Mouse (Mus musculus): ENCODE results near the gene Ctnnbip1. TPM values are rescaled to one million over a fixed set of nuclear protein-coding genes. Genes with fewer than 3 reads are reported as not detected.

Ctnnbip1 gene
- total RNA-seq, 1 experiment from 2014 or later: 6.5 TPM

DNA sequence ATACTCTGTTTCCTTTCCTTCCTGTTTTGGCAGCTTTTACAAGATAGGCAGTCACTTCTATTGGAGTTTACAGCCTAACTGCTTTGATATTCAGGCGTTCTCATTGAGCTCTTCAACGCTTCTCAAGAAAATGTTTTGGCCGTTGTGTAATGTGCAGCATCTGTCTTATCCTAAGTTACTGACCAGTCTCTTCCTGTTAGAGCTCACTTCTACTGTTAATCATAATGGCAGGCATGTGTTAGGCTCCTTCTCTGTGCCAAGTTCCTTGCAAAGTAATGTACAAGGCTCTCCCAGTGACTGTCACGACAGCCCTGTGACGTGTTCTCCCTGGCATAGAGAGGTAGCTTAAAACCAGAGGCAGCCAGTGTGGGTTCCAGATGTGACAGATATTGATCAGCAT, 33.7 kb downstream of the Ctnnbip1 start:
- ATAC-seq (replicated peaks; ENCODE audit: insufficient number of reproducible peaks, low FRiP score, low TSS enrichment, poor library complexity, severe bottlenecking): no peak

DNA sequence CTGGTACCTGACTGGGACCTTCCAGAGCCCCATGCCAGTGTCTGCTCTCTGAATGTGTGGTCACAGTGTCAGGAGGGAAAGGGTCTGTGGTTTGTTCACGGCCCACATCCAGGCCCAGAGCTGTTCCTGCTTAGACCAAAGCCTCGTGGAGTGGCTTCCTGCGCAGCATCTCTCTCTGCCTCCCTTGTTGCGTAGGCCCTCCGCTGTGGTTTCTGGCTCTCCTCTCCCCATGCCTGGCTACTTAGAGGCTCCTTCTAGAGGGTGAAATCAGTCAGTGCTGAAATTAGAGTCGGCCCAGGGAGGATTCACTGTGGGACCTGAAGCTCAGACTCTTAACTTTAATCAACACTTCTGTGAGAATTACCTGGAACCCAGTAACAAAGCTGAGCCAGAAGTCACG, 35.8 kb downstream of the Ctnnbip1 start:
- no peak for ATAC-seq (replicated peaks; ENCODE audit: insufficient number of reproducible peaks, low FRiP score, low TSS enrichment, poor library complexity, severe bottlenecking)

DNA sequence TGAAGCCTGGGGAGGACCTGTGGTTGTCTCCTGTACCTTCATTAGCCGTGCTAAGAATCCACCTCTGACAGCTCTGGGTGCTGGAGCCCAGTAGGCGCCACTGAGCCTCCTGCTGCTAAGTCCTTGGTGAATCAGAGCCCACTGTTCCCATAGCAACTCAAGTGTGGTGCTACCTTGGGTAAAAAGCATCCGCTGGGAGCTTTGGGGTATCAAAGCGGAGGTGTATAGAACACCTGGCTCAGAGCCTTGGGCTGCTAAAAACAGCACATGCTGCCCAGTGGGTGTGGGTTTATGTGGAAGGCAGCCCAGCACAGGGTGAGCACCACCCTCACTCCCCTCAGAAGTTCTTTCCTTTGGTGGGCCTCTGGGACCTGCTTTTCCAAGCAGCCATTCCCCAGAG, 38.1 kb downstream of the Ctnnbip1 start:
- no peak for ATAC-seq (replicated peaks; ENCODE audit: insufficient number of reproducible peaks, low FRiP score, low TSS enrichment, poor library complexity, severe bottlenecking)

DNA sequence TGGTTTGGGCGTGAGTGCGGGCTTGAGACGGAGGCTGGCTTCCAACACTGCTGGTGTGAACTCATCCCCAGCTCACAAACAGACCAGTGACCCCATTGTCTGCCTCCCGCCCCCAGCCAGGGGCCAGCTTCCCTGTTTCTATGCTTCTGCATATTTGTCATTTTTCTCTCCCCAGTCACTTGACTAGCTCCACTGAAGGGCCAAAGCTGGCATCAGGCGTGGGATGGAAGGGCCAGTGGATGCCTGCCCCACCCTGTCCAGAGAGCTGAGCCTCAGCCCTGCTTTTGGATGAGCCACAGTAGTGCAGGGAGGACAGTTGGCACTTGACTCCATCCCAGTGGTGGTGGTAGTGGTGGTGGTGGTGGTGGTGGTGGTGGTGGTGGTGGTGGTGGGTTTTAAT, 39.9 kb downstream of the Ctnnbip1 start:
- ATAC-seq (replicated peaks; ENCODE audit: insufficient number of reproducible peaks, low FRiP score, low TSS enrichment, poor library complexity, severe bottlenecking): no peak

DNA sequence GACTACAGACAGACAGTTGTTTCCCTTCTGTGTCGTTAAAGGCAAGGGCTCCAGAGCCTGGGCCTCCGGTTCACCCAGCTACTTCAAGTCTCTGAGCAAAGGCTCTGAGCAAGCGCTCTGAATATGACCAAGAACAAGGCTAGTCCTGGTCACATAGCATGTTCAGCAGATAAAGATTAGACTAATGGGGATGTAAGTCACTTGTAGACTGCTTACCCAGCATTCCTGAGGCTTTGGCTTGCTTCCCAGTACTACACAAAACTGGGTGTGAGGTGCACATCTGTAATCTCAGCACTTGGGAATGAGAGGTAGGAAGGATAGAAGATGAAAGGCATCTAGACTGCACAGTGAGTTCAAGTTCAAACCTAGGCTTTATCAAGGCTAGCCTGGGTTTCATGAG, 40.4 kb downstream of the Ctnnbip1 start:
- no peak for ATAC-seq (replicated peaks; ENCODE audit: insufficient number of reproducible peaks, low FRiP score, low TSS enrichment, poor library complexity, severe bottlenecking)

DNA sequence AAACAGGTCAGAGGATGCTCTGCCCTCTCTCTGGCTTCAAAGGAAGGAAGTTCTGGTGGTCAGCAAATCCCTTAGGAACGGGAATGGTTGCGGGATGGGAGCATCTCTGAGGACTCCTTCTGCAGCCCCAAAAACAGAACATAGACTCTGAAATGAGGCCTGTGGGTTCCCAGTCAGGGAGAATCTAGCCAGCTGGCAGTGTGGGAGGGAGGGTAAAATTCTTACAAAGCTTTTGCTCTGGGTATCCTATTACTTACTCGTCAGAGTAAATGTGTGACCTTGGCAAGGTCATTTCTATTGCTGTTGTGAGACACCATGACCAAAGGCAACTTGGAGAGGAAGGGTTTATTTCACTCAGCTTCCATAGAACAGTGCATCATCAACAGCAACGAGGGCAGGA, 43.4 kb downstream of the Ctnnbip1 start:
- no peak for ATAC-seq (replicated peaks; ENCODE audit: insufficient number of reproducible peaks, low FRiP score, low TSS enrichment, poor library complexity, severe bottlenecking)

DNA sequence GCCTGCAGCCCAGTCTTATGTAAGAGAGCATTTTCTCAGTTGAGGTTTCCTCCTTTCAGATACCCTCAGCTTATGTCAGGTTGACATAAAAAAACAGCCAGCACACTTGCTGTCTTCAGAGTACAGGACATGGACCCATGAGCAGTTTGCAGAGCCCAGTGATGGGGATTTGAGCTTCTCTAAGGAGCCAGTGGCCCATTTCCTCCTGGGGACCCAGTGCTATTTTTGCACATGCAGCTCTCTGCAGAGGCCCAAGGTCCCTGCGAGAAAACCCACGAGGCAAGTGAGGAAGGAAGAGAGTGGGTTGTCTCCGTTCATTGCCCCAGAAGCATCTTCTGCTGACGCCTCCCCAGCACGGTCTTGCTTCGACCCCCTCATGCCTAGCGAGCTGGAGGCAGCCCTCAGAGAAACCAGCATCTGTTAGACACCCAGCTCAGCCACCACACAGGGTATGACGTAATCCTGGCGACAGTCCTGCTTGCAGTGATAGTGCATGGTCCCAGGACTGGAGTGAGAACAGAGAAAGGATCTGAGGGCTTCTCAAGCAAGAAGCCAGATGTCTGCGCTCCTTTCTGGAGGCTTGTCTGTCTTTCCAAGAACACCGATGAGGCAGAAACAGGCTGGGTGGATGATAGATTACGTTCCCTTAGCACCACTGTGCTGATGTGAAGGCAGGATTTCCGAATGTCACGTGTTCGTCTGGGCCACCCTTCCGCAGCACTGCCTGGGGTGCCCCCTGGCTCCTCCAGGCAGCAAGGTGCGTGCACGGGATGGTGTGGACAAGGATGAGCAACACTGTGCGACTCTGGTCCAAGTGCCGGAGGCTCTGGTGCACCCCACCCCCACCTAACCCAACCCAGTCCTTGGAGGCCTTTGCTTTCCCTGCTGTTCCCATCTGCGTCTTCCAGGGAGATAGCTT, 44.2 kb downstream of the Ctnnbip1 start:
- ATAC-seq (replicated peaks; ENCODE audit: insufficient number of reproducible peaks, low FRiP score, low TSS enrichment, poor library complexity, severe bottlenecking): no peak

DNA sequence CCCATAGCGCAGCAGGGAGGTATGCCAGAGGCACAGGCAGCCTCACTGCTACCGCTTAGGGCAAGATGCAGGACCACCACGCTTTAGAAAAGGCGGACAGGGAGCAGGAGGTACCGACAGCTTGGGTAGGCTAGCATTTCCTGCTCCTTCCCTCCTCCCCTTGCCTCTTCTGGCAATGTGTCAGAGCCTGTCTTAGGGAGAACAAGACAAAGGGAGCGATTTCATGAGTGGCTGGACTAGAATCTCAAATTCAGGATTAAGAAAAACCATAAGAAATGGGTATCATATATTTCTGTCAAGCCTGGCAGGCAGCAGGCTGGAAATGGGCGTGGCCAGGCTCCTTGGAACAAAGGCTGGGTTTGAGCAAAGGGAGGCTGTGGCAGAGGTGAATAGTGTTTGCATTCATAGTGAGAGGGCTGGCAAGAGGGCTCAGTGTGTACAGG, 44.9 kb downstream of the Ctnnbip1 start:
- ATAC-seq (replicated peaks; ENCODE audit: insufficient number of reproducible peaks, low FRiP score, low TSS enrichment, poor library complexity, severe bottlenecking): no peak

DNA sequence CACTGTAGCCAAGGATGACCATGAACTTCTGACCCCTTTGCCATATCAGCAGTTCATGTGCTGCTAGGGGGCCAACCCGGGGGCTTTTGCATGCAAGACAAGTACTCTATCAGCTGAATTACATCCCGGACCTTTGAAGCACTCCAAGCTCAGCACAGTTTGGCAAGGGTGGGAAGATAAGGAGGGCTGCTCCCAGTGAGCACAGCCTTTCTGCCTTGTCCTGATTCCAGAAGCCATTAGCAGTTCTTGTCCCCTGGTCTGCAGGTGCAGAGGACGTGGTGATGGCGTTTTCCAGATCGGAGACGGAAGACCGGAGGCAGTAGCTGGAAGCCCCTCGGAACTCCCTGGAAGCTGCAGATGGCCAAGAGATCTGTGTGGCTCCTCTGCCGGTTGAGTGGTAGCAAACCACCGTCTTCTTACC, 45.9 kb downstream of the Ctnnbip1 start:
- no peak for ATAC-seq (replicated peaks; ENCODE audit: insufficient number of reproducible peaks, low FRiP score, low TSS enrichment, poor library complexity, severe bottlenecking)

DNA sequence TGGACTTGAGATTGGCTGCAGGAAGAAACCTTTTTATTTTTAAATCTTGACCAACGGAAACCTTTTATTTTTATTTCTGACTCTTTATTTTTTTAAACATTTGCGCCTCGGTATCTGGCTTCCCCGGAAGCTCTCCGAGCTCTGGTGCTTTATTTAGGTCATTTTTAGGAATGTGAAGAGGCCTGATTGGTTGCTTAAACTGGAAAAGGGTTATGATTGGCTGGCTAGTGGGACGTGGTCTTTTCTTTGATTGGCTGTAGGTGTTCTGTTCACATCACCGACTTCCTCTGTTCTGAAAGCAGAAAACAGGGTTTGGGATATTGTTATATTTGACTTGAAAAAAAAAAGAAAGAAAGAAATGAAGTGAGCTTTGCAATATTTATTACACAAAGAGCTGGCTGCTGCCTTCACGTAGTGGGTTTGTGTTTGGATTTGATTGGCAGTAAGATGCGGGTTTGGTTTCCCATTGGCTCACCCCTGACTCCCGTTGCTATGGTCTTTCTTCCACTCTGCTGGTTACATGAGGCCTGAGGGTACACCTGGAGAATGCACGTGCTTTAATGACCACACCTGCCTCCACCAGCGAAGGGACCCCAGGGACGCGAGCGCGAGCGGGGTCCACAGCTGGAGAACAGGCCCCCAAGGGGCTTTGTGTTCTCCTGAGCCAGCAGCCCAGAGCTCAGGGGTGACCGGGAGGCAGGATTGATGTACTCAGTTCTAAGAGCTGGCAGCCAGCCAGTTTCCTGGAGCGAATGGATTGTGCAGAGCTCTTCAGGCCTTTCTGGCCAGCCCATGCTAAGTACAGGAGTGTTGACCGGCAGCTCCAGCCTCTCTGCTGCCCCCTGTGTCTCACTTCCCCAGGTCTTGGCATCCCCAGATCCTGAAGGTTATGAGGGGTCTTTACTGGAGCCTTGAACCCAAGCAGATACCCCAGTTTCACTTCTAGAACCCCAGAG, 46.7 kb downstream of the Ctnnbip1 start:
- no peak for ATAC-seq (replicated peaks; ENCODE audit: insufficient number of reproducible peaks, low FRiP score, low TSS enrichment, poor library complexity, severe bottlenecking)

DNA sequence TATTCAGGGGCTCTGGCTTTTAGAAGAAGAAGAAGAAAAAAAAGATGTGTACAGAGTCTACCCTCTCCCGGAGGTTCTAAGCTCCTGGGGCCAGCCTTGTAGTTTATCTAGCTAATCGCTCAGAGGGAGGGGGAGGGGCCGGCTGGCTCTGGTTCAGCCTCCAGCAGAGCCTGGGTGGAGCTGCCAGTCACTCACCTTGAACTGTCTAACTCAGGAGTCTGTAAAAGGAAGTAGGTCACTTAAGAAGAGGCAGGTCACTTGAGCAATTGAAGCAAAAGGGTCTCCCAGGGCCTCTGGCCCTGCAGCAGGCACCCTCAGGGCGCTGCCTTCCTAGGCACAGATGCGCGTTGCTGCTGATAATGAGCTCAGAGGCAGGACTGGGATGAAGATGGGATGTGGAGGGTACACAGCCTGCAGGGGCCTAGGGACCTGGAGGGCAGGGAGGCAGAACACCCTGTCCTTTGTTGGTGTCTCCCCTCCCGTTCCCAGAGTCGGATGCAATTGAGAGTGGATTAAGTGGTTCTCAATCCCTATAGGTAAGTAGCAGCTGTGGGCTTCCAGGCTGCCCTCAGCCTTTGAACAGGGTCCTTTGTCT, 49.5 kb downstream of the Ctnnbip1 start:
- ATAC-seq (replicated peaks; ENCODE audit: insufficient number of reproducible peaks, low FRiP score, low TSS enrichment, poor library complexity, severe bottlenecking): no peak

DNA sequence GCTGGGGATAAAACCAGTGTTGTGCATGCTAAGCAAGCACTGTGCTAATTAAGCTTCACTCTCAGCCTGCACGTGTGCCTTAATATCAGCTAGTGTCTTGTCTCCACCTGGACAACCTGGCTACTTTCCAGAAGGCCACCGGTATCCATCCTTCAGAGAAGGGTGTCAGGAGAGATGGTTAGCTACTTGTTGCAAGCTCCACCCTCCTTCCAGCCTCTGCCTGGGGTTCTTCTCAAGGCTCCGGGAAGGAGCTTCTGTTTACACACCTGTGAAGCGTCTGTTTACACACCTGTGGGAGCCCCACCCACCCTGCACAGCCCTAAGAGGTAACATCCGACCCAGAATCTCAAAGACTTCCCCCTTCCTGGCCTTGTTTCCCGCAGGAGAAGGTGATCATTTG, 50.6 kb downstream of the Ctnnbip1 start:
- no peak for ATAC-seq (replicated peaks; ENCODE audit: insufficient number of reproducible peaks, low FRiP score, low TSS enrichment, poor library complexity, severe bottlenecking)

DNA sequence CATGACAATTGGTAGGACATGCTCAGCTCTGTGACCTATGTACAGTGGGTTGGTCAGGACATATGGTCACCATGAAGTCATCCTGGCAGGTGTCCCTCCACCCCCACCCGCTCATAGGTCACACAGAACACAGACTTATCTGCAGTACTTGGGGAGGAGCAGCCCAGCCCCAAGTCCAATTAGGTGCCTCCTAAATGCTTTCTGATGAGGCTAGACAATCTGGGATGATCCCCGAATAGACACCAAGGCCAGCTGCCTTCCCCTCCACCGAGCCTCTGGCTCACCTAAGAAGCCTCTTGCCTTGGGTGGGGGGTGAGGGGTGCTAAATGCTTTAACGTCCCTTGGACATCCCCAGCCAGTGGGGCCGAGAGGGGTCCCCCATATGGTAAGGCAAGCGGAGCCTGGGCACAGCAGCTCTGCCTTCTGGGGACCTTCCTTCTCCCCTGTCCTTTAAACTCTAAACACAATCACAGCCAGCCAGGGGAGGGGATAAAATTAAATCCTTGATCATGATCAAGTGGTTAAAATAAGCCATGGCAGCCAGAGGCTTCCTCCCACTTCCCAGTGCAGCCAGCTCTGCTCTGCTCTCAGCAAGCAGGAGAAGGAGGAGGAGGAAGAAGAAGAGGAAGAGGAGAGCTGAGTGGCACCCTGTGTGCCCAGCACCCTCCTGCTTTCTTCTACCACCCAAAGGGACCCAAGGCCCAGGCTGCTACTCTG, 51.9 kb downstream of the Ctnnbip1 start:
- ATAC-seq (replicated peaks; ENCODE audit: insufficient number of reproducible peaks, low FRiP score, low TSS enrichment, poor library complexity, severe bottlenecking): no peak

DNA sequence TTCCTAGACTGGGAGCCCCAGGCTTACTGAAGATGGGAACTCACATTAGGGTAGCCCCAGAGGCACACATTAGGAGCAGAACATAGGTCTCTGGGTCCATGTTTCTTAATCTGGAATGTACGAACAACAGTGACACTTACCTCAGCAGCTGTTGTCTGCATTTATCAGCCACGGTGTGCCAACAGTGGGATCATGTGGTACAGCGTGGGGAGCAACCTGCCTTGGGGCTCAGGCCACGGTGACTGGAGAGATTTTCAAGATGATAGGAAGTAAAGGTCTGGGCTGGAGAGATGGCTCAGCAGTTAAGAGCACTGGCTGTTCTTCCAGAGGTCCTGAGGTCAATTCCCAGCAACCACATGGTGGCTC, 52.4 kb downstream of the Ctnnbip1 start:
- no peak for ATAC-seq (replicated peaks; ENCODE audit: insufficient number of reproducible peaks, low FRiP score, low TSS enrichment, poor library complexity, severe bottlenecking)

DNA sequence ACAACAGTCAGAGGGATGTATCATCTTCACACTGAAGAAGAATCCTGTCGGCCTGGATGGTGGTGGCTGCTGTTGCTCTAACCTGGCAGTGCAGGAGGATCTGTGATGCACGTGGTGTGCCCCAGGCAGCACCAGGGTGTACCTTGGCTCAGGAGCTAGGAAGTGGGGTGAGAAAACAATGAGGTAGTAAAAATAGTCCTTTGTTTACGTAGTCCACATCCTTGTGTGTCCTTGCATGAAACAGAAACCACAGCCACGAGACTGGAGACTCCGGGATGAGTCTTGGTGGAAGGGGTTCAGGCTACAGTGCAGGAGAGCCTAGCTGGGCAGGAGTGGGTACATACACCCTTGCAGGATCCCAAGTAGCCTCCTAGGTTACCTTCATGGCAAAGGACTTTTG, 53.2 kb downstream of the Ctnnbip1 start:
- ATAC-seq (replicated peaks; ENCODE audit: insufficient number of reproducible peaks, low FRiP score, low TSS enrichment, poor library complexity, severe bottlenecking): no peak

DNA sequence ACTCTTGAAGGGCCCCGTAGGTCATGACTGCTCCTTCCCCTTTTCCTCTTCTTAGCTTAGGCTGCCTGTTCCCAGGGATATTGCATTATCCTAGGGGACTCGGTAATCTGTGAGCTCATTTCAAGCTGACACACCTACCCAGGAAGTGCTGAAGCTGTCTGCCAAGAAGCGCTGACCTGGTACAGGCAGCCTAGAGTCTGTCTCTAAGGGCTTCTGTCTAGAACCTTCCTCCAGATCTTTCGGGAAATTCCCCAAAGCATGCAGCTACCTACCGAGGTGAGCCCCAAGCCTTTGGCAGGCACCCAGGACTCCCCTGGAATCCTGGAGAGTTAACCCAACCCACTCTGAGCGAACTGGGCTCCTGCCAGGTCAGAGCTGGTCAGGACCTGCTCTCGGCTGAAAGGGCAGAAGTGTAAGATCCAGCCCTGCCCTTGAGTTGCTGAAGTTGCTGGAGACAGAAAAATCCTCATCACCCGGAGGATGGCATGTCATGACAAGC, 53.7 kb downstream of the Ctnnbip1 start:
- ATAC-seq (replicated peaks; ENCODE audit: insufficient number of reproducible peaks, low FRiP score, low TSS enrichment, poor library complexity, severe bottlenecking): no peak

DNA sequence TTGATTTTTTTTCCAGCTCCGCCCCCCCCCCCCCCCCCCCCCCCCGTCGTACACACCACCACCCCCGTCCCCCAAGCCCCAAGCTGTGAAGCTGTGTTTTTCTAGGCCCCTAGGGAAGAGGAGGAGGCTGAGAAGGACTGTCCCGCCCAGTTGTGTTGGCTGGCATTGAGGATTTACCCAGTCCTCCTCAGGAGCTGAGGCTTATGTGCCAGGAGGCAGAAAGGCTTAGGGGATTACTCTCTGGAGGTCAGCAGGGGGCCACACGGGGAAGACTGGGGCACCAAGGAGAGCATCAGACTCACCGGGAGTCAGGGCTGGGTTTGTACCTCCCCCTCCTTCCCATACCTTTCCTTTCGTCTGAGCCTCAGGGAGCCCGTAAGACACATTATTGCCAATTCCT, 54.4 kb downstream of the Ctnnbip1 start:
- no peak for ATAC-seq (replicated peaks; ENCODE audit: insufficient number of reproducible peaks, low FRiP score, low TSS enrichment, poor library complexity, severe bottlenecking)

DNA sequence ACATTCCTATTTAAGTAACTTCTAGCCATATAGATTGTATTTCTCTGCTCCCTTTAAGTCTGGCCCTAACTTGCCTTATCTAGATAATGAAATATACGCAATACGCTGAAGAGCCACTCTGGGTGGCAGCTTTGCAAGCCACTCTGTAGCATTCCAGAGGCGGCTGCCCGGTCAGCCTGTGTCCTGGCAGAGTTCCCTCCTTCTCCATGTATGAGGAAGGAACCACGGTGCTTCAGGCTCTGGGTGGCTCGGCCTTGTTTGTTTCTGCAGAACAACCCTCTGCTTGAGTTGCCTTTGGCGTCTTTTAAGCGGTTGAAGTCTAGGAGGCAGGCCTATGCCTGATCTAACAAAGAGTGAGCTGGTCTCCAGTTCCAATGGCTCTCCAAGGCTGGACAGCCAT, 54.8 kb downstream of the Ctnnbip1 start:
- ATAC-seq (replicated peaks; ENCODE audit: insufficient number of reproducible peaks, low FRiP score, low TSS enrichment, poor library complexity, severe bottlenecking): no peak

All from monocyte, adult 5-6 weeks (primary cell).